Mouse (Mus musculus) ES-Bruce4 (cell line): ENCODE results near the gene Slc28a1.

ENCODE experiments used
- CTCF ChIP-seq: IDR thresholded peaks from one replicate; pipeline ENCODE4 v1.8.1; 2011; ENCODE audit warnings: low read depth, low read length
- EP300 ChIP-seq: IDR thresholded peaks from 2 replicates; pipeline ENCODE4 v1.6.1; 2011; ENCODE audit warnings: low read depth, low read length; ENCODE audit not compliant: insufficient read depth
- POLR2A ChIP-seq: IDR thresholded peaks from one replicate; pipeline ENCODE4 v1.8.1; 2011; ENCODE audit warnings: low read length; ENCODE audit not compliant: insufficient read depth

DNA sequence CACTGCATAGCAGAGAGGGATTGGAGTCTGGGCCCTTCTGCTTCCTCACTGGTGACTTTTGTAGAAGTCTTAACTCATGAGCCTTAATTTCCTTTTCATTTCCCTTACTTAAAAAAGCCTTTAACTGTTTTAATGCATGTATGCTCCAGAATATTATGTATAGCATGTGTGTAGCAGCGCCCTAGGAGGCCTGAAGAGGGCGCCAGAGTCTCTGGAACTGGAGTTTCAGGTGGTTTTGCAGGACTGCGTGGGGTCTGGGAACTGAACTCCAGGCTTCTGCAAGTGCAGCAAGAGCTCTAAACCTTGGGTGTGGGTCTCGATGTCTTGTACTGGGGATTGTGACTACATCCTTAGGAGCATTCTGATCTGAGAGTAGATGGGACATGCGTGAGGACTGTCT, 41.3 kb upstream of the Slc28a1 start:
- TF ChIP-seq POLR2A (no peak), CTCF (peak; percentile 58), EP300 (no peak)
